Mouse (Mus musculus) kidney, embryonic 14.5 days (tissue): ENCODE results near the gene Rph3al. TPM values are rescaled to one million over a fixed set of nuclear protein-coding genes. Genes with fewer than 3 reads are reported as not detected.

Experiments used
- ATAC-seq: fragments of 200-750 bp; cut with Nextera tagmentation; 2 replicates; pipeline ENCODE4 v1.8.0; 2017; ENCODE audit warnings: moderate number of reproducible peaks, mild to moderate bottlenecking, moderate TSS enrichment, moderate library complexity; ENCODE audit not compliant: low FRiP score, low TSS enrichment
- H3K27ac ChIP-seq: fragments of 300-500 bp; sonication (generic); 2 replicates; pipeline ENCODE4 v1.5.1; 2014; ENCODE audit warnings: low read depth, mild to moderate bottlenecking, low read length, moderate library complexity, mixed read lengths
- H3K27me3 ChIP-seq: fragments of 300-500 bp; sonication (generic); 2 replicates; pipeline ENCODE4 v1.6.1; 2014; ENCODE audit warnings: mild to moderate bottlenecking, low read length; ENCODE audit not compliant: control insufficient read depth, insufficient read depth
- H3K36me3 ChIP-seq: fragments of 300-500 bp; sonication (generic); 2 replicates; pipeline ENCODE4 v1.6.1; 2014; ENCODE audit warnings: low read length, mixed read lengths; ENCODE audit not compliant: control insufficient read depth, insufficient read depth
- H3K4me1 ChIP-seq: fragments of 300-500 bp; sonication (generic); 2 replicates; pipeline ENCODE4 v1.6.1; 2014; ENCODE audit warnings: low read length, mixed read lengths; ENCODE audit not compliant: control insufficient read depth, insufficient read depth
- H3K4me2 ChIP-seq: fragments of 300-500 bp; sonication (generic); replicated peaks from 2 replicates; pipeline ENCODE4 v1.6.1; 2014; ENCODE audit warnings: low read depth, mild to moderate bottlenecking, low read length
- H3K4me3 ChIP-seq: fragments of 300-500 bp; sonication (generic); 2 replicates; pipeline ENCODE4 v1.5.1; 2014; ENCODE audit warnings: mild to moderate bottlenecking, low read length
- H3K9ac ChIP-seq: fragments of 300-500 bp; sonication (generic); 2 replicates; pipeline ENCODE4 v1.6.1; 2014; ENCODE audit warnings: low read depth, mild to moderate bottlenecking, low read length, moderate library complexity
- H3K9me3 ChIP-seq: fragments of 300-500 bp; sonication (generic); 2 replicates; pipeline ENCODE4 v1.6.1; 2016; ENCODE audit warnings: low read length; ENCODE audit not compliant: control insufficient read depth
- WGBS: fragments of 180-500 bp; shearing (Covaris S2); extraction: QIAGEN DNeasy Blood & Tissue Kit; methylation state at CpG from one replicate; pipeline ENCODE4 v1.1.7; 2014; 5-methylcytosine and 5-hydroxymethylcytosine counted together
- polyA plus RNA-seq: library from polyadenylated mRNA; unstranded; fragments of >200 nt; fragmentation: Nextera tagmentation; extraction: Ambion mirVana; gene quantifications from 2 replicates; pipeline ENCODE4 v1.2.1, GENCODE M21; 2014

Gene Rph3al
- polyA plus RNA-seq, 1 experiment from 2014 or later, result 13.1 TPM

DNA sequence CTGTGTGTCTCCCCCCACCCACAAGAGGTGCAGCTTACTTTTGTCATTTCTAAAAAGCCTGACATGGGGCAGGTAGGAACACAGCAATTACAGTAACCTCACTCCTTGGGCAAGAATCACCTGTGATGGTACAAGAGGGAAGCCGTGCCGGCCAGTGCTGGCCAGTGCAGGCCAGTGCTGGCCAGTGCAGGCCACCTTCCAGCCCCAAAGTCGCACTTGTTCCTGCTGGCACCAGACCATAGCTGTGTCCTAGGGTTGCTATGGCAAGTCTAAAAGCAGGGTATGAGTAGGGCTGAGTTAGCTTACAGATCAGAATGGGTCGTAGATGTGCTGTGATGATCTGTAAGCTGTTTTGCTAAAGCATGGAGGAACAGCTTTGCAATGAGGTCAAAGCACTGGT, 15.5 kb downstream of the Rph3al start:
- Histone ChIP-seq H3K36me3 (no peaks in the 10 kb centered on the region), H3K27ac (no peak overlapping the region), H3K9ac (no peak overlapping the region), H3K9me3 (no peaks in the 10 kb centered on the region), H3K4me3 (no peak overlapping the region), H3K4me1 (peaks cover 18% of the 10 kb centered on the region), H3K27me3 (no peaks in the 10 kb centered on the region), H3K4me2 (no peak overlapping the region)
- no peak for ATAC-seq
- 79% methylated on average over 4 of the region's 4 CpGs for WGBS

DNA sequence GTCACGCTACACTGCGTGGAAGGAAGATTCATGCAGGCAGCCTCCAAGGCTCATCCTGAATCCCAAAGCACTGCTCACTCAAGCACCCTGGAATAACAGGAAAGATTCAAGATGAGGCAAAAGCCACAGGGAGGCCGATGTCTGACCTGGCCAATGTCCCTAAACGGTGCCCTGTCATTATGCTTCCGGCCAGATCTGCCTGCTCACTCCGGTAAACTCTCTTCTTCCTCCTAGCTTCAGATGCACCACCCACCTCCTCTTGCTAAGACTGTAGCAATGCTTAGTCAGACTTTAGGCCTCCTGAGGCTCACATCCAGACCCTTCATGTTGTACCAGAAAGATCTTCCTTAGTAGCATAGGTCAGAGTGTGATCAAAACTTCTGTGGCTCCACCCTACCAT, 19.1 kb downstream of the Rph3al start:
- H3K36me3 ChIP-seq, result no peaks in the 10 kb centered on the region
- no peak overlapping the region for H3K9ac ChIP-seq
- no peak overlapping the region for H3K4me2 ChIP-seq
- ATAC-seq, result no peak
- no peaks in the 10 kb centered on the region for H3K9me3 ChIP-seq
- peaks cover 3% of the 10 kb centered on the region; the same call in 1 of the 2 replicates for H3K4me1 ChIP-seq
- 90% methylated on average over 6 of the region's 6 CpGs for WGBS
- H3K27me3 ChIP-seq, result no peaks in the 10 kb centered on the region
- H3K4me3 ChIP-seq, result no peak overlapping the region
- H3K27ac ChIP-seq, result no peak overlapping the region

DNA sequence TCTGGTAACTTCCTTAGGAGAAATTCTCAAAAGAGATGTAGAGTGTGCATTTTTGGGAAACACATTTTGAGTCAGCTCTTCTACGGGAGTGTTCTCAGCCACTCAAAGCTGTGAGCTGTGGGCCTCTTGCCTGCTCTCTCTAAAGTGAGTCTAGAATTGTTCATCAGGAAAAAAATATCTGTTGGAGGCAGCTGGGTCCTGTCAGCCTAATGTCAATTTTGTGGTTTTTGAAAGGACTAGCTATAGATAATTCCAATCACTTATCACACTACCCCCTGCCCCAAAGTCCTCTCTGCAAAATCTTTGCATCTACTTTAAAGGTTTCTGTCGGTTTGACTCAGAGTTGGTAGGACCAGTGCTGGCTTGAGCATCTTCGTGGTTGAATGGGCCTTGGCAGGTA, 20.9 kb downstream of the Rph3al start:
- no peaks in the 10 kb centered on the region for H3K36me3 ChIP-seq
- ATAC-seq, result no peak
- H3K4me3 ChIP-seq, result no peak overlapping the region
- no peak overlapping the region for H3K27ac ChIP-seq
- 67% methylated on average over 3 of the region's 3 CpGs for WGBS
- no peaks in the 10 kb centered on the region for H3K9me3 ChIP-seq
- H3K4me2 ChIP-seq, result no peak overlapping the region
- peaks cover 3% of the 10 kb centered on the region; the same call in 1 of the 2 replicates for H3K4me1 ChIP-seq
- H3K27me3 ChIP-seq, result no peaks in the 10 kb centered on the region
- no peak overlapping the region for H3K9ac ChIP-seq

DNA sequence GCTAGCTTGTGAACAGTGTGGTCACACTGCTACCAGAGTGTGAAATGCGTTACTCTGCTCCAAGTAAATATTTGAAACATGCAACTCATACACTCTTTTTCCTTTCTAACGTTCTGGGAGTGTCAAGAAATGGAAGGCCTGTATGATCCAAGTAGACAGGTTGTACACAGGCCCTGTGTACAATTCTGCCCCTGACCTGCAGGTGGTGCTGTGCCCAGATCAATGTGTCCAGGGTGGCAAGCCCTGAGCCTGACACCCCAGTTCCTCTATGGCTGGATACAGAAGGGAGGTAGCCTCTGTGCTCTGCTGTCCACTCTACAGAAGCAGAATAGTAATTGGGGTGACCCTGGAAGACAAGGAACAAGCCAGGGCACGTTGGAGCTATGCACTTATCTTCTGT, 24.3 kb downstream of the Rph3al start:
- Histone ChIP-seq H3K27me3 (no peaks in the 10 kb centered on the region), H3K4me2 (no peak overlapping the region), H3K9ac (no peak overlapping the region), H3K36me3 (no peaks in the 10 kb centered on the region), H3K4me1 (no peaks in the 10 kb centered on the region), H3K27ac (no peak overlapping the region), H3K9me3 (peaks cover 5% of the 10 kb centered on the region; the same call in 1 of the 2 replicates), H3K4me3 (no peak overlapping the region)
- ATAC-seq, result no peak
- WGBS, result 76% methylated on average over 3 of the region's 3 CpGs

DNA sequence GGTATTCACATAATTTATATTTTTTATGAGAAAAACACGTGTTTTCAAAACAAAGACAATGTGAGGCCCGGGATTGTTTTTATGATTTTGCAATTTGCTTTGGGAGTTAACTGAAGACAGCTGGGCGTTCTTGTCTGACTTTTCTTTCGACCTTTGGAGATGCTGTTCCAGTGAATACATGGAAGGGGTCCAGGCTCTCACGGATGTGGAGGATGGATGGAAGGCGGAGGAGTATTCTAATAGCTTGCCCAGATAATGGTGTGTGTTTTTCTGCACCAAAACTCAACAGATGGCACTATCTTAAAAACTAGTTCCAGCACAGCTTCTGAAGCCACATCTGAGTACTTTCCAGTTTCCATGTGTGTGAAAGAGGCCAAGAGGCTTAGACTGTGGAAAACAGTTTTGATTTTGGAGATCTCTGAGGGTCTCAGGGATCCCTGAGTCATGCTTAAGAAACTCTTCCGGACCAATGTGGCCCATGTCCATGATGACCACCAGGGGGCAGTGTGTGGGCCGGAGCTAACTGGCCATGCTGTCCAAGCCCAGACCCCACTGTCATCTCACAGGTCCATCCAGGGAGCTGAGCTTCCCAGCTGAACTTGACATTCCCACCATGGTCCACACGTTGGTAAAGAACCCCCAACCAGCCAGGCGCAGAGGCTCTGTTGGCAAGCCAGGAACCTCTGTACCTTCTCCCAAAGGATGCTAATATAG, 25.1 kb downstream of the Rph3al start:
- H3K27ac ChIP-seq, result no peak overlapping the region
- WGBS, result 47% methylated on average over 10 of the region's 10 CpGs
- no peak overlapping the region for H3K4me3 ChIP-seq
- H3K9me3 ChIP-seq, result peaks cover 5% of the 10 kb centered on the region; the same call in 1 of the 2 replicates
- no peaks in the 10 kb centered on the region for H3K4me1 ChIP-seq
- H3K4me2 ChIP-seq, result no peak overlapping the region
- ATAC-seq, result no peak
- H3K36me3 ChIP-seq, result no peaks in the 10 kb centered on the region
- no peak overlapping the region for H3K9ac ChIP-seq
- H3K27me3 ChIP-seq, result no peaks in the 10 kb centered on the region

DNA sequence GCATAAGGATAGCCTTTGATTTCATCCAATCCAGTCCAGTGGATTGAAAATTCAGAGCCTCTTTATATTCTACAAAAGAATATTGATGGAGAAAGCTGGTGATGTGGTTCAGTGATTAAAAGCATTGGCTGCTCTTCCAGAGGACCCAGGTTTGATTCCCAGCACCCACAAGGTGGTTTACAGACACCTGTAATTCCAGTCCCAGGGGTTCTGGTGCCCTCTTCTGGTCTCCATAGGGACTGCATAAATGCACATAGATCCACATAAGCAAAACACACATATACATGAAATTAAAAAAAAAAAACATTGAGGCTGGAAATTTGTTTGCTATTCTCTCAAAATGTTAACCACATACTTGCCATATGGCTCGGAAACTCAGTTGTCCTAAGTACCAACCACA, 26.3 kb downstream of the Rph3al start:
- H3K4me3 ChIP-seq, result no peak overlapping the region
- no peak overlapping the region for H3K27ac ChIP-seq
- ATAC-seq, result no peak
- H3K36me3 ChIP-seq, result no peaks in the 10 kb centered on the region
- 97% methylated on average over 1 of the region's 1 CpGs for WGBS
- H3K27me3 ChIP-seq, result no peaks in the 10 kb centered on the region
- peaks cover 5% of the 10 kb centered on the region; the same call in 1 of the 2 replicates for H3K9me3 ChIP-seq
- no peak overlapping the region for H3K9ac ChIP-seq
- no peak overlapping the region for H3K4me2 ChIP-seq
- H3K4me1 ChIP-seq, result peaks cover 5% of the 10 kb centered on the region

DNA sequence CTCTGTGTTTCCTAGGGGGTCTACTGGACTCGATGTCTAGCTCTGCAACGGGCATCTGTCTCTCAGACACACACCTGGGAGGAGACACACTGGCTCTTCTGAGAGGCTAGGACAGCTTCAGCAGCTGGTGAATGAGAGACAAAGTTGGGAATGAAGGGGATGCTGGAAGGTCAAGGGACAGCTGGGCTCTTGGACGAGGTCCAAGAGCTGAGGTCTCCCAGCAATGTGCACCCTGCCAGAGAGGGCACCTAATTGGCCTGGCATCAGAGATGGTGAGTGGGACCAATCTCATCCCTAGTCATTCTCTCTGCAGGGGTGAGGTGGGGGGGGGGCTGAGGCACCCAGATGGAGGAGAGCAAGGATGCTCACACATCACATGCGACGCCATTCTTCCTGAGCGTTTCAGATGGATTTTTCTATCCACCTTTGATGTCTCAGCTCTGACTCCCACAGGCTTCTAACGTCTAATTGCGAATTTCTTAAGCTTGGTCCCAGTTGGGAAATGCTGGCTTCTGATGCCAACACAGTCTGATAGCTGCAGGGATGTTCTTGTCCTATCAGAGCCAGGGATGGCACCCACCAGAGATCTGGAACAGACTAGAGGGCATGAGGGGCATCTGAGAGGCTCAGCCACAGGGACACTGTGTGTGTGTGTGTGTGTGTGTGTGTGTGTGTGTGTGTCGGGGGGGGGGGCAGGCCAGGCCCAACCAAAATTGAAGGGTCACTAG, 28.4 kb downstream of the Rph3al start:
- H3K36me3 ChIP-seq, result no peaks in the 10 kb centered on the region
- WGBS, result 81% methylated on average over 9 of the region's 9 CpGs
- H3K4me1 ChIP-seq, result peaks cover 25% of the 10 kb centered on the region
- H3K27me3 ChIP-seq, result no peaks in the 10 kb centered on the region
- peaks cover 5% of the 10 kb centered on the region; the same call in 1 of the 2 replicates for H3K9me3 ChIP-seq
- H3K27ac ChIP-seq, result no peak overlapping the region
- H3K4me2 ChIP-seq, result no peak overlapping the region
- no peak overlapping the region for H3K4me3 ChIP-seq
- H3K9ac ChIP-seq, result no peak overlapping the region
- no peak for ATAC-seq

DNA sequence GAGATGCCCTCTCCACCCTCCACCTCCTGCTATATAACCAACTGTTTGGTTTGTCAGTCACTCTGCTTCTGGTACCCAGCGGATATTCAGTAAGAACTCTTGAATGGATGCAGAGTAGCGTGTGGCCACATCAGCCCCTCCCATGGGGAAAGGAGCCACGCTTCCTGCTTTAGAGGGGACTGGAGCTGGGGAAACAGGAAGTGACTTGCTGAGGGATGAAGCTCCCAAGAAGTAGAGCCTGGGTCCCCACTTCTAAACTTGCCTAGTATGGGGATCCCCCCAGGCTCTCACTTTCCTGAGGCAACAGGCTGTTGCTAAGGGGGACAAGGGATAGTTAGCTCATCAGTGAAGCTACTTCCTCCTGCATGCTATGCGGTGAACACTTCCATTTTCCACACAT, 30.8 kb downstream of the Rph3al start:
- Histone ChIP-seq H3K36me3 (no peaks in the 10 kb centered on the region), H3K4me2 (no peak overlapping the region), H3K4me1 (peaks cover 34% of the 10 kb centered on the region), H3K9me3 (peaks cover 8% of the 10 kb centered on the region; the same call in 1 of the 2 replicates), H3K27me3 (no peaks in the 10 kb centered on the region), H3K9ac (no peak overlapping the region), H3K27ac (no peak overlapping the region), H3K4me3 (no peak overlapping the region)
- WGBS, result 84% methylated on average over 4 of the region's 4 CpGs
- no peak for ATAC-seq

DNA sequence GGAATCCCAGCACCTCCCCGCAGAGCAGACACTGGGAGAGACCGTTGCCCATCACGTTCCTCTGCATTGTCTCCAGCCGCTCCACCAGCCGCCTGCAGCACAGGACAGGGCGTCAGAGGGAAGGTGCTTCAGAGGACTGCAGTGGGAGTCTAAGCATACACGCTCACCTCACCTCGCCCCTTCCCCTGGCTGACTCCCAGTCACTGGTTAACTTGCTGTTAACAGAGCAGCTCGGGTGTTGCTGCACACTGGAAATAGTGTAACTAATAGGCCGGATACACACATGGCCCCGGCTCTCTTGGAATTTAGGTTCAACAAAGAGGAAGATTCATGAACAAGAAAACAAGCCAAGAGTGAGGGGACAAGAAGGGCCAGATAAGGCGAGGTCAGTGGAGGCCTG, 31.7 kb downstream of the Rph3al start:
- Histone ChIP-seq H3K9ac (peak overlapping the region; percentile 25; the same call in 1 of the 2 replicates), H3K27me3 (no peaks in the 10 kb centered on the region), H3K27ac (peak overlapping the region; percentile 87), H3K36me3 (no peaks in the 10 kb centered on the region), H3K4me3 (peak overlapping the region; percentile 6; the same call in 1 of the 2 replicates), H3K4me2 (peak overlapping the region; percentile 29), H3K9me3 (peaks cover 3% of the 10 kb centered on the region; the same call in 1 of the 2 replicates), H3K4me1 (peaks cover 34% of the 10 kb centered on the region)
- 32% methylated on average over 12 of the region's 12 CpGs for whole genome bisulfite sequencing
- peak; percentile 16; the same call in 1 of the 2 replicates for ATAC-seq
